Mouse (Mus musculus) mouse embryonic stem cell (cell line): ENCODE data around the gene Cryba2.

ENCODE experiments used
- in situ Hi-C, 2 experiments: fragments of 300-500 bp; cut with MboI; formaldehyde crosslinking; loops; 1 replicate in 1 of 2; 3 replicates in 1 of 2; pipeline ENCODE4 v1.14.3; 2019 to 2020; ENCODE audit warnings: low sequenced_read_pairs in 2 of 2, low pct_unique_long_range_greater_than_20kb in 1 of 2, mixed read lengths in 1 of 2; ENCODE audit not compliant: unreplicated experiment in 1 of 2

Gene Cryba2

GRCm38 (mm10) chr1:74855651-74856438 is 37.1 kb downstream of the Cryba2 start:
- in situ Hi-C loops: no loop called here

GRCm38 (mm10) chr1:74855156-74855555 is 37.8 kb downstream of the Cryba2 start:
- in situ Hi-C loops: no loop called here

GRCm38 (mm10) chr1:74854306-74855056 is 38.5 kb downstream of the Cryba2 start, which contains the start of gene Cdk5r2:
Gene Cdk5r2 (plus strand): TSS chr1:74854934.
- in situ Hi-C loops: no loop called here

- in situ Hi-C loops: no loop called here
Measured at GRCm38 (mm10) chr1:74851001-74851775, 41.8 kb downstream of the Cryba2 start.

- in situ Hi-C loops: no loop called here
Measured at GRCm38 (mm10) chr1:74850251-74850650, 42.7 kb downstream of the Cryba2 start.

GRCm38 (mm10) chr1:74848946-74849345 is 44.0 kb downstream of the Cryba2 start:
- in situ Hi-C loops: no loop called here

GRCm38 (mm10) chr1:74846341-74846740 is 46.6 kb downstream of the Cryba2 start:
- in situ Hi-C loops: no loop called here

GRCm38 (mm10) chr1:74843090-74843489 is 49.9 kb downstream of the Cryba2 start:
- in situ Hi-C loops: no loop called here
